Mouse (Mus musculus): ENCODE measurements at regions not wholly inside any gene's neighbourhood (a gene's known extent, or its start where the extent isn't known, plus 50 kb on each side); places are given as distances from the start of the nearest gene placed in this dataset.

- no peak for TF ChIP-seq EP300 (IDR thresholded peaks at IDR 0.05; ENCODE audit: low read depth)
- TF ChIP-seq CTCF (IDR thresholded peaks at IDR 0.05; ENCODE audit: low read depth): no peak
Measured at GRCm38 (mm10) chr13:110461581-110461980, 66.7 kb downstream of the Plk2 start.
